Comparison of ENCODE assay signal across 30 mouse cellular contexts in genomic region chr17:36192371-36192770, GRCm38 (mm10). TPM values are rescaled to one million over a fixed set of nuclear protein-coding genes. Genes with fewer than 3 reads are reported as not detected.
A peak's percentile ranks its signal among the peaks of the same experiment; 100 is the strongest.
DNase-seq lines count a peak whose midpoint lies in the region; ATAC-seq and TF ChIP-seq lines count a peak whose summit lies in the region.
"Had no signal": no experiment of that assay in that cellular context is flagged by ENCODE, and none has a peak within 500 bp of the region (broad histone marks: within the 10 kb centered on the region; RNA-seq: fewer than 3 reads in every experiment).

No protein-coding gene starts in this region.

- CTCF ChIA-PET in Patski (lab: Charles Lee): interaction anchor here (2.6 kb wide), 1 partner anchor 132 kb away, joined by 12 read pairs; no protein-coding TSS in a partner anchor

- peak; percentile 67 for DNase-seq in heart, embryonic 10.5 days (ENCODE audit: low spot score)
- no peak for DNase-seq in Patski (ENCODE audit: low read depth, low spot score)
- peak; percentile 47 for DNase-seq in thymus, postnatal 25 days
- no peak for DNase-seq in ovary, postnatal 14 days (ENCODE audit: low spot score)
- no peak for DNase-seq in cerebellum, postnatal 4 days (ENCODE audit: low spot score in 2 of 2)
- DNase-seq: adrenal gland, adult 8-10 months; adrenal gland, postnatal 36 days; B cell, adult 2 months; cerebellum, adult 18-20 months; cerebellum, adult 9-10 months; cerebellum, postnatal 14 days; forebrain, postnatal 0 days; gastrocnemius, adult 2 months; gastrocnemius, postnatal 14 days; heart, adult 18-20 months; heart, postnatal 36 days had no signal

- no peak overlapping the region for H3K27ac ChIP-seq in heart, embryonic 10.5 days
- no peak overlapping the region for H3K27ac ChIP-seq in heart, embryonic 12.5 days (ENCODE audit: poor library complexity, severe bottlenecking)
- no peak overlapping the region for H3K27ac ChIP-seq in ES-Bruce4 (ENCODE audit: insufficient read depth, low read length)
- H3K27ac ChIP-seq: embryonic facial prominence, embryonic 12.5 days; embryonic facial prominence, embryonic 15.5 days; gastrocnemius, adult 2 months; hindbrain, embryonic 10.5 days; hindbrain, embryonic 14.5 days; hindbrain, postnatal 0 days had no signal

- H3K4me3 ChIP-seq in heart, embryonic 10.5 days: no peak overlapping the region
- H3K4me3 ChIP-seq in heart, embryonic 12.5 days: no peak overlapping the region
- H3K4me3 ChIP-seq in ES-Bruce4 (ENCODE audit: low read depth, low read length): no peak overlapping the region
- H3K4me3 ChIP-seq: embryonic facial prominence, embryonic 12.5 days; embryonic facial prominence, embryonic 15.5 days; gastrocnemius, adult 2 months; hindbrain, embryonic 10.5 days had no signal

- no peak for TF ChIP-seq CTCF in ES-Bruce4 (IDR thresholded peaks at IDR 0.05; ENCODE audit: low read depth, low read length)
- no peak for TF ChIP-seq CTCF in Patski (IDR thresholded peaks at IDR 0.05)

- H3K4me2 ChIP-seq in heart, embryonic 12.5 days: no peak overlapping the region
- H3K4me2 ChIP-seq: embryonic facial prominence, embryonic 12.5 days; embryonic facial prominence, embryonic 15.5 days; hindbrain, embryonic 14.5 days had no signal

- no peaks in the 10 kb centered on the region for H3K9me3 ChIP-seq in heart, embryonic 10.5 days
- no peaks in the 10 kb centered on the region for H3K9me3 ChIP-seq in heart, embryonic 12.5 days (replicated peaks)
- no peaks in the 10 kb centered on the region for H3K9me3 ChIP-seq in ES-Bruce4 (replicated peaks; ENCODE audit: control insufficient read depth, insufficient read depth, low read length, poor library complexity, severe bottlenecking)
- H3K9me3 ChIP-seq: embryonic facial prominence, embryonic 12.5 days; embryonic facial prominence, embryonic 15.5 days; hindbrain, embryonic 10.5 days had no signal

- no peak for ATAC-seq in heart, embryonic 12.5 days (ENCODE audit: insufficient number of reproducible peaks, low FRiP score)
- ATAC-seq in Patski: peak; percentile 18
- ATAC-seq: forebrain, embryonic 14.5 days; forebrain, postnatal 0 days; hindbrain, postnatal 0 days; inflammation-experienced regulatory T-cells, adult 6 months; intestine, embryonic 16.5 days had no signal

- TF ChIP-seq EP300 in ES-Bruce4 (IDR thresholded peaks at IDR 0.05; ENCODE audit: insufficient read depth, low read depth, low read length): peak; percentile 84; the same call in 1 of the 2 replicates

- in situ Hi-C loops in Patski (cut with MboI; ENCODE audit: low pct_unique_long_range_greater_than_20kb): no loop called here

- no peak for TF ChIP-seq POLR2A in ES-Bruce4 (IDR thresholded peaks at IDR 0.05; ENCODE audit: insufficient read depth, low read length)

- peaks cover 84% of the 10 kb centered on the region for H3K27me3 ChIP-seq in heart, embryonic 10.5 days (ENCODE audit: insufficient read depth, poor library complexity, severe bottlenecking)
- peaks cover 73% of the 10 kb centered on the region for H3K27me3 ChIP-seq in heart, embryonic 12.5 days (replicated peaks)
- no peaks in the 10 kb centered on the region for H3K27me3 ChIP-seq in ES-Bruce4 (ENCODE audit: control insufficient read depth, insufficient read depth, low read length, poor library complexity, severe bottlenecking)
- H3K27me3 ChIP-seq in Patski: peaks cover 6% of the 10 kb centered on the region

- H3K9ac ChIP-seq in heart, embryonic 12.5 days: no peak overlapping the region
- no peak overlapping the region for H3K9ac ChIP-seq in ES-Bruce4 (ENCODE audit: low read depth, poor library complexity, severe bottlenecking)
- H3K9ac ChIP-seq: embryonic facial prominence, embryonic 12.5 days; embryonic facial prominence, embryonic 15.5 days; forebrain, postnatal 0 days; hindbrain, embryonic 14.5 days had no signal

- no peaks in the 10 kb centered on the region for H3K36me3 ChIP-seq in heart, embryonic 10.5 days
- no peaks in the 10 kb centered on the region for H3K36me3 ChIP-seq in heart, embryonic 12.5 days
- H3K36me3 ChIP-seq in ES-Bruce4 (ENCODE audit: control insufficient read depth, insufficient read depth, low read length, poor library complexity, severe bottlenecking): no peaks in the 10 kb centered on the region
- H3K36me3 ChIP-seq: embryonic facial prominence, embryonic 12.5 days; embryonic facial prominence, embryonic 15.5 days; hindbrain, embryonic 10.5 days had no signal

- WGBS in heart, embryonic 10.5 days: 68% methylated on average over 2 of the region's 2 CpGs
- 57% methylated on average over 2 of the region's 2 CpGs for WGBS in heart, embryonic 12.5 days

- no peaks in the 10 kb centered on the region for H3K4me1 ChIP-seq in heart, embryonic 10.5 days
- no peaks in the 10 kb centered on the region for H3K4me1 ChIP-seq in heart, embryonic 12.5 days (replicated peaks)
- peaks cover 2% of the 10 kb centered on the region for H3K4me1 ChIP-seq in ES-Bruce4 (ENCODE audit: control insufficient read depth, insufficient read depth, low read length)
- H3K4me1 ChIP-seq: embryonic facial prominence, embryonic 12.5 days; embryonic facial prominence, embryonic 15.5 days; hindbrain, embryonic 10.5 days had no signal

- POLR2A ChIA-PET in Patski (lab: Charles Lee): no interaction called here

RNA-seq across cellular contexts. Expression of gene H2-T3, which starts 2.3 kb away (rescaled TPM):
- not detected in 2 replicates for polyA plus RNA-seq in heart, embryonic 10.5 days (2016; fragmentation: Nextera tagmentation; extraction: Ambion mirVana)
- polyA plus RNA-seq in heart, embryonic 12.5 days (2016; fragmentation: Nextera tagmentation; extraction: Ambion mirVana): not detected in 2 replicates
- polyA plus RNA-seq in ES-Bruce4 (2011; ENCODE audit: insufficient read depth, insufficient read length, low read depth, missing spikeins): 0.64 and 0.84 TPM in 2 replicates
- polyA plus RNA-seq in Patski (2021): not detected
- polyA plus RNA-seq: embryonic facial prominence, embryonic 12.5 days; embryonic facial prominence, embryonic 15.5 days; forebrain, embryonic 11.5 days; forebrain, embryonic 14.5 days; forebrain, postnatal 0 days; frontal cortex, adult 2 months; heart, embryonic 14.5 days; heart, postnatal 0 days; hindbrain, embryonic 10.5 days; hindbrain, embryonic 14.5 days; hindbrain, postnatal 0 days had no signal

RNA-seq across cellular contexts. Expression of gene Gm8909, which starts 24.0 kb away (rescaled TPM):
- polyA plus RNA-seq in heart, embryonic 10.5 days (2016; fragmentation: Nextera tagmentation; extraction: Ambion mirVana): 0.40 TPM in 1 of 2 replicates, not detected in the other
- 0.18 TPM in 1 of 2 replicates, not detected in the other for polyA plus RNA-seq in heart, embryonic 12.5 days (2016; fragmentation: Nextera tagmentation; extraction: Ambion mirVana)
- polyA plus RNA-seq in ES-Bruce4 (2011; ENCODE audit: insufficient read depth, insufficient read length, low read depth, missing spikeins) (13.5 and 17.5 TPM in 2 replicates), Patski (2021) (not detected)
- polyA plus RNA-seq: embryonic facial prominence, embryonic 12.5 days; embryonic facial prominence, embryonic 15.5 days; forebrain, embryonic 11.5 days; forebrain, embryonic 14.5 days; forebrain, postnatal 0 days; frontal cortex, adult 2 months; heart, embryonic 14.5 days; heart, postnatal 0 days; hindbrain, embryonic 14.5 days had no signal

Comparison
In these comparisons a context has a peak if more than half of its experiments do, and no peak if none do; other contexts are left out.
1. DNase-seq: peak in heart, embryonic 10.5 days (single experiment) and thymus, postnatal 25 days (single experiment); none in Patski (single experiment), ovary, postnatal 14 days (single experiment) and cerebellum, postnatal 4 days (0 of 2).
2. RNA of gene Gm8909, which starts 24.0 kb away (polyA plus RNA-seq): 13.5 to 17.5 TPM in ES-Bruce4; 0.40 TPM in heart, embryonic 10.5 days, 0.18 TPM in heart, embryonic 12.5 days and not detected in Patski (single experiment); every median in the first group is over 10 times any median in the second.